Mouse (Mus musculus): ENCODE results near the gene Msl3l2.

The Msl3l2 gene

DNA sequence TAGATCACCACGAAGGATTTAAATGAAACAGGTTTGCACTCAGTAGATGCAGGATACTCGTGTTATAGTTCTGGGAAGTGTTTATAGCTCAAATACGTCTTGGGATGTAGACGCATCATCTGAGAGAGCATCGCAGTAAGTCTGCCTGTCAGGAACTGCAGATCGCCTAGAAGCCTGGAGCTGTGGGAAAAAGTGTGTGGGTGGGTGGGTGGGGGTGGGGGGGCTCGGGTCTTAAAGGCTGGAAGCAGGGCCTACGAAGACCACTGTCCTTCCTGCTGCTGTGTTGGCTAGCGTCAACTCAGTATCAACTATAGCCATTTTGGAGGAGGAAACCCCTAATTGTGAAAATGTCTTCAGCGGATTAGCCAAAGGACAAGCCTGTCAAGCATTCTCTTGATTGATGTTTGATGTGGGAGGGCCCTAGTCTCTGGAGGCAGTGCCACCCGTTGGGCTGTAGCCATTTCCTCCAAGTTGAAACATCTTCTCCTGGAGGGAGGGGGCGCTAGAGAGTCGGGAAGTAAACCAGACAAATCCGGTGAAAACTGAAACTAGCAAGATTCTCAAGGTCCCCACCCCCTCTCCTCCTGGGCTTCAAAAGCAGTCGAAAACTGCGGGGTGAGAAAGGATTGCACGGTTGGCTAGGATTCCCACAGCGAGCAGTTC, at the start of gene Msl3l2:
Gene Msl3l2, plus strand, starts transcription at position 585 of the 663 bp plus-strand sequence.
- DNase-seq (ENCODE audit: low spot score): peak; percentile 91

DNA sequence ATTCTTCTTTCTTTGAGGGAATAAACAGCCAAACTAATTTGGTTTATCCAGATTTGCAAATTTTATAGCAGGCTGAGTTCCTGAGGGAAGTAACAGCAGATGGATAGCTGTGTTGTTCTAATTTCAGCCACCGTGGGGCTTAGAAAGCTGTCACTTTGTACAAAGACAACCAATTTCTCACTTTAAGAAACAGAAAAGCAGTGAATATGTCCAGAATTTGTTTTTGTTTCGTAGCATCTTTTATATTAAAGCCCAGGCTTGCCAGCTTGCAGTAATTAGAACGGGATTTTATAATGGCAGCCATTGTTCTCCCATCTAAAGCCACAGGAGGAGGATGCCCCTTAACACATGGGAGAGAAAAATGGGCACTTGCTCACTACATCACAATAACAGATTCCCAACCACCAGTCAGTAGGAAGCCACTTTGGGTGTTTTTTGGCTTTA, 47.7 kb upstream of the Msl3l2 start:
- DNase-seq (ENCODE audit: low spot score): peak; percentile 40

DNA sequence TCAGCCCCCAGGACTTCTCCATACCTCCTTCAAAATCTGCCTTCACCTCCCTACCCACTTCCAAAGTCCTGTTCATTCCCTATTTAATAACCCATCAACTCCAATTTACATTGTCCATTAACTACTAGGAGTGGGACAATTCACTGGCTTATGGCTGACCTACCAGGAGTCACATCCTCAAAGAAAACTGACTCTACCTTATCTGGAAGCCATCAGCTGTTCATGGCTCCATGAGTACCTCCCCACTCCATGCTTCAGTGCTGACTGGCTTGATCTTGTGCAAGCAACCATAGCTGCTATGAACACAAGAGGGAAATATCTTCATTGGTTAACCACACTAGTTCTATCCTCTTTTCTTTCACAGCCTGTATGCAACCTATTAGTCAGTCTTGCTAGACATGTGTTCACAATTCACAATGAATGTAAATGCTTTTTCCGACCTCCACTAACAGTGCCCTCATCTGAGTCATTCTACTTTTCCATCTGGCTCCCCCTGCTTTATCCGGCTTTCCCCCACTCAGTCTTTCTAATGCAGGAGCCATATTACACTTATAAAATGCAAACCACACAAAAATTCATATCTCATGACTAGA, 45.4 kb upstream of the Msl3l2 start:
- no peak for DNase-seq (ENCODE audit: low spot score)

DNA sequence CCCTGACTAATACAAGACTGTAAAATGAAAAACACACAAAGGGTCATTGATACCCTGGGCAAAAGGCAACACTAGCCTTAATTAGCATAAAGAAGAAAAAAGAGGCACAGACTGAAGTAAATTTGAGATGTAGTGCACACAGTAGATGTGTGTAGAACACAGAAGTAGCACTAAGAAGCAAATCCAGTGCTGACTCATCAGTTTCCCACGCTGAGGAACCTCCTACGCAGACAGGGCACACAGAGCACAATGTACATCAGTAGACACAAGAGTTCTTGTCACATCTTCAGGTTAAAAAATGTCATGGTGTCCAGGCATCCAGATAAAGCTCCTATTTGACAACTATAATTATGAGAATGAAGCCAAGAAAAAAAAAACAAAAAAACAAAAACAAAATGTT, 44.0 kb upstream of the Msl3l2 start:
- no peak for DNase-seq (ENCODE audit: low spot score)

DNA sequence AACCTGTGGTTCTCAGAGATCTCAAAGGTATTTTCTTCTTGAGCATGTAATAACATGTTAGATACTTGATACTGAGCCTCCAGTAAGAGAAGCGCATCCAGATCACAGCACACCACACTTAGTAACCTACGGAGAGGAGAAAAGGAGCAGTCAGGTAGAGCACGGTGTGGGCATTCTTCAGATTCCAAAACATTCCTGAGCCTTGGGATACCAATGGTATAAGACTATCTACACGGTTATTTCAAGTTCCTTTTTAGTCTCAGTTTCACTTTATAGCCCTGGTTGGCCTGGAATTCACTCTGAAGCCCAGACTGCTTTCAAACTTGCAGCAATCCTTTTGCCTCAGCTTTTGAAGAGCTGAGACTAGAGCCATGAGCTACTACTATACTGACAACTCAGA, 17.0 kb upstream of the Msl3l2 start:
- no peak for DNase-seq (ENCODE audit: low spot score)

DNA sequence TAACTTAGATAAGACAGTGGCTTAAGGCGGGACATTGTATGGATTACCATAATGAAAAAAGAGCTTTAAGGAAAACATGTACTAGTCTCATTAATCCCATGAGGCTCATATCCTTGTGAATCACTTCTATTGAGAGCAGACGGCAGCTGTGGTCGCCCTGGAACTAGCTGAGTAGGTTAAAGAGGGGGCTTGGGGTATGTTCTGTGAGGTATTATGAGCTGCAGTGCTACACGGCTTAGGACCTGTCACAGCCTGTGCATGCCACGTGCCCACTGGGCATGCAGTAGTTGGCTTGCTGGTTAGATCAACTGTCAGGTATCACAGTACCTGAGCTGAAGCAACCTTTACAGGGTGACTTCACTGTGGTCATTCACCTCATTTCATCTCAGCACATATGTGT, 12.1 kb upstream of the Msl3l2 start:
- no peak for DNase-seq (ENCODE audit: low spot score)

DNA sequence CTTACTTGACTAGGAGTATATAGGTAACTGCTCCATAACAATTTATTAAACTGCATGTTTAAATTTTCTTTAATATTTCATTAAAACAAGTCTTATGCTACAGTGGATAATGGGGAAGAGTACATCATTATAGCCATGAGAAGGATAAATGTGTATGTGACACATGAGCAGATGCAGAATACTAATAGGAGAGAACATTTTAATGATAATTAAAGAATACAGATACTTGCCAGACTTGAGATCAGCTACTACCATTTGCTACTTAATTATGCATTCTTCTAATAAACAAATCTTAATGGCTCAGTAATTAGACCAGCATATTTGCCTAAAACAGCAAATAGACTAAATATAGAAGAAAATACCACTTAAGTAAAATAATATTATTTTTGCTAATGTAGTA, 10.0 kb upstream of the Msl3l2 start:
- no peak for DNase-seq (ENCODE audit: low spot score)

DNA sequence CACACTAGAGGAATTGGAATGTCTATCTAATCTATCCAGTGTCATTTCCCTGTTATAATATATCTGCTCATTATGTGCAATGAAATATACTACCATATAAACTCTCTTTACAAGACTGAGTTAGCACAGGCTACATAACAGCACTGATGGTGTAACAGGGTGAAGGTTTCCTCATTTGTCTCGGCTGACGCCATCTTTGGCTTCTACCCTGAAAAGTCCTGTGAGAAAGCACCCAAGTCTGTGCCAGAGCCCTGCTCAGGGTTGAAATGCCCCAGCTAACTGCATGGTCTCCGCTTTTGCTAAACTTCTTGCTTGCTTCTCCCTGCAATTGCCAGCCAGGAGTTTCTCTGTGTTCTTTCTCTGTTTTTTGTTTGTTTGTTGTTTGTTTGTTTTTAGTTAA, 7.6 kb upstream of the Msl3l2 start:
- no peak for DNase-seq (ENCODE audit: low spot score)

DNA sequence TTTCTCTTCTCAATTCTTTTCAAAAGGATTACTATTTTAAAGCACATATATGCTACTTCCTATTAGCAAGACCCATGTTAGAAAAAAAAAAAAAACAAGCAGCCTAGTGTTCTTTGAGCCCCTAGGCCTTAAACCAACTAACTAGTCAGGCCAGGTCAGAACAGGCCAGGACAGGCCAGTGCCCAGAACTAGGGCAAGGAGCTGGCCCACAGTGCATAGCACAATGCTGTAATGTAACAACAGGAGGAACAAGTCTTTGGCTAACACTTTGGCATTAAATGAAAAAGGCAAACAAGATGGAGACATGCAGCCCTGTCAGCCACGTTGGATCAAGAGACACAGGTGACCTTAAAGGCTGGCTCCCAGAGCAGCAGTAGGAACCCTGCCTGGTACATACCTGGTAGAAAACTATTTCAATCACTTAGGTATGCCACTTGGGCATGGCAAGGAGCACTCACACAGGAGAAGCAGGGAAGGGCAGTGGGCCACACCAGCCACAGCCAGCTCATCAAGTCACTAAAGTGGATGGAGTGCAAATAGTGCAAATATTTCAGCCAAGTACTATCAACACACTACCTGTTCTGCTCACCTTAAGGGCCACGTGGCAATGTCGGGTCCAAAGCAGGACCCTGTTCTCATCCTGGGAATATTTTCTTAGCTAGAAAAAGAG, 6.9 kb upstream of the Msl3l2 start:
- no peak for DNase-seq (ENCODE audit: low spot score)

DNA sequence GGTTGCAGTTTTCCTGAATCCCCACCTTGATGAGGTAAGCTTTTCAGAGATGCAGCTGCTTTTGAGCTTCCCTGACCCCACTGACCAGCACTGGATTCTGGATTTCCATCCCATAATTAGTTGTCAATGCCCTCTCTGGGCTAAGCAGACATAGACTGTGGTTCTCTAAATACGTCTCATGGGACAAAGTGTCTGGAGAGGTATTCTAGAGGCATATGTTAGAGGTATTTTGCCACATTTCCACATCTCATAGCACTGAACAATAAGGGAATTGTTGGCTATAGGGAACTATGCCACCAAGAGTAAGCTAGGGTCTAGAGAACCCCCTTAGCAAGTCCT, 248 bp downstream of the Msl3l2 start:
- DNase-seq (ENCODE audit: low spot score): no peak

DNA sequence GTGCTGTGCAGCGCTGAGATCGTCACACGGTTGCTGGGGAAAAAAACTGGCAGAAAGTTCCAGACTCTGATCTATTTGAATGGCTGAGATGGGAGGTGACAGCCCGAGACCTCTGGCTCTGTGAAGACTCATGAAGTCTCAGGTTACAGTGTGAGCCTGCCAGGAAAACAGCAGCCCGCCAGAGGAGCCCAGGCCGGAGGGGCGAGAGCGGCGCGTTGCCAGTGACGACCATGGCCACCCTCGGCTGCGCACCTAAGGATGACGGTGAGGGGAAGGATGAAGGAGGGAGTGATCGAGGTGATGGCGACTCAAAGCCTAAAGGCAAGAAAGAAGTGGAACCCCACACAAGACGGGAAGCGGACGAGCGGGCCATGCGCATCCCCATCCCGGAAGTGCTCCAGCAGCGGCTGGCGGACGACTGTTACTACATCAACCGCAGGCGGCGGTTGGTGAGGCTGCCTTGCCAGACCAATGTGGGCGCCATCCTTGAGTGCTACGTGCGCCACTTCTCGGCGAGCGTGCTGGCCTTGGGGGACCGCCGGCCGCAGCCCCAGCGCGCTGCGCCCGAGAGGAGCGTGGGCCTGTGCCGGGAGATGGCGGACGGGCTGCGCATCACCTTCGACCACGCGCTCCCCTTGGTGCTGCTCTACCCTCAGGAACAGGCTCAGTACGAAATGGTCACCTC, 8.4 kb downstream of the Msl3l2 start:
- peak; percentile 56 for DNase-seq (ENCODE audit: low spot score)

DNA sequence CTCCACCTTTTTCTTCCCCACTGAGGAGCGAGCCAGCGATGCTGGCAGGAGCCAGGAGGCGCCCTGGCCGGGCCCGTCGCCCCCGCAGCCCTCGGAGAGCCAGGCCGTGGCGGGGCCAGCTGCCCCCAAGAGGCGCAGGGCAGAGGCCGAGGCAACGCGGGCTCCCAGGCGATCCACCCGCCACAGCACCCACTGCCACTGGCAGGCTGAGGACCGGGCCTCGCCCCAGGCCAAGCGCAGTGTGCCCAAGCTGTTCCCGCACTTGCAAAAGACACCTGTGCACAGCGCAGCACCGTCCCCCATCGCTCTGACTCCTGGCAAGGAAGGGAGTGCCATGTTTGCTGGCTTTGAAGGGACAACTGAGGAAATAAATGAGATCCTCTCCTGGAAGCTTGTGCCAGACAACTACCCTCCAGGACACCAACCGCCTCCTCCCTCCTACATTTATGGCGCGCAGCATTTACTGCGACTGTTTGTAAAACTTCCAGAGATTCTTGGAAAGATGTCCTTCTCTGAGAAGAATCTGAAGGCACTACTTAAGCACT, 9.0 kb downstream of the Msl3l2 start:
- DNase-seq (ENCODE audit: low spot score): no peak

DNA sequence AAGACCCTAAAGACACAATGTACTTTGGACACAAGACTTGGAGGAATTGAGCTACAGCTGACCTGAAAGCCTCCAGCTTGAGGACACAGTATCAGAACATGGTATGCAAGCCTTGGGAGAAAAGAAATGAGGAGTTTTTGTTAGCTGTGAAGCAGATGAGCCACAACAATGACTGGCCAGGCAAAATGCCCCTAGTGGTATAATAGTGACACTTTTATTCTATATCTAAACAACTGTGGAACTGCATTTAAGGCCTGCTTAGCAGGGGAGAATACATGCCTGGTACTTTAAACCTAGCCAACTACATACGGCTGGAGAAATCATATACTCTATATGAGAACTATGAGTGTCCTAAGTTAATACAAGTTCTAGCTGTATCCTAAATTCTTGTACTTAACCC, 20.3 kb downstream of the Msl3l2 start:
- DNase-seq (ENCODE audit: low spot score): no peak

DNA sequence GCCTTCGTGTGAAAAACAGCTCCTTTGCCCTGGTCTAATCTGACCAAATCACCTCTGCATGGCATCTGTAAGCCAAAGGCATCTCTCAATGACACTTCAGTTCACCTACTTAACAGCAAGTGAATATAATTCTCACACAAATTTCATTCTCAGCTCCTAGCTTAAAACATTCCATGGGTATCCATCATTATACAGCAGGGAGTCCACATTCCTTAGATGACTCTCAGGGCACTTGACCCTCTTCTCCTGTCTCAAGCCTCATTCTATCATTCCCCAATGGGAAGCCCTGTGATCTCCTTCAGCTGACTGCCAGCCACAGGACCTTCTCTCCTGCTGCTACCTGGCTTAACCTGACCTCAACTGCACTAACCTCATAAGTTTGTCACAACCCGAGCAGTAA, 22.9 kb downstream of the Msl3l2 start:
- no peak for DNase-seq (ENCODE audit: low spot score)

DNA sequence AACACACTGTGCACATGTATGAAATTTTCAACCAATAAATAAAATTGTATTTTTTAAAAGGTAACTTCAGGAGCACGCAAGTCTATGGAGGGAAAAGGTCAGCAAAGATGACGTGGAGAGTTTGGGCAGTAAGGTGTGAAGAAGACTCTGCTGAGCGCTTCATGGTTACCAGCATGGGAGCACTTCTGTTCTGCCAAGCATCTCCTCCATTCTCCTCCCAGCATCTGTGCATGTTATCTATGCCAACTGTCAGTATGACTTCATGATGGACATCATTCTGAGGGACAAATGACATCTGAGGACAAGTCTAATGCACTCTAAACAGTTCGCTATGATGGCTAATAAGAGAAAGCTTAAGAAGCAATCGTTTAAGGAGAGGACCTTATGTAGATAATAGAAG, 30.5 kb downstream of the Msl3l2 start:
- DNase-seq (ENCODE audit: low spot score): no peak

DNA sequence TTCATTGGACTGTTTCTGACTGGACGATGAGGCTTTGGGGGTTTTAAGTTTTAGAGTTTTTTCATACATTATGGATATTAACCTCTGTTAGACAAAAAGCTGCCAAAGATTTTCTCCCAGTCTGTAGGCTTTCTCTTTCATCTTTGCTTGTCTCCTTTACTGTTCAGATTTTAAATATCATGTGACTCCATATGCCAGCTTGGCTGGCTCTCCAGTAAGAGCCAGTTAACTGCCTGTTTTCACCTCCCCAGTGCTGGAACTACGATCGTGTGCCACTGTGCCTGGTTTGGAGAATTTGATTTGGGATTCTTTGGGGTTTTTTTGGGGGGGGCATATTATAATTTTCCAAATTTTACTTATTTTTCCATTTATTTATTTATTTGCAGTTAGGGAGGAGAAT, 42.2 kb downstream of the Msl3l2 start:
- no peak for DNase-seq (ENCODE audit: low spot score)

DNA sequence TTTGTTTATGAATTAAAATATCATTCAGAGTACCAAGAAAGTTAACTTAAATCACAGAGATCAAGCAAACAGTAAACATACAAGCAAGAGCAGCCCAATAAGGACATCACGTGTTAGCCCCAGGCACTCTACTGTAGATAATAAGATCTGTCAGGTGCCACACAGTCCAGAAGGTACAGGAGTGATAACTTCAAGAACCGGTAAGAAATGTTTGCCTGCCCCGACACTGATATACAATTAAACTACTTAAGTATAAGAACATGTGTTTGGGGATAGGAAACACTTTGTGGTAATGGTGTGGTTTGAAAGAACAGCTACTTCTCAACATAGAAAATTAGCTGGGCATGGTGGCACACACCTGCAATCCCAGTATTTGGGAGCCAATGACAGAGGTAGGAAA, 50.2 kb downstream of the Msl3l2 start:
- DNase-seq (ENCODE audit: low spot score): no peak

DNA sequence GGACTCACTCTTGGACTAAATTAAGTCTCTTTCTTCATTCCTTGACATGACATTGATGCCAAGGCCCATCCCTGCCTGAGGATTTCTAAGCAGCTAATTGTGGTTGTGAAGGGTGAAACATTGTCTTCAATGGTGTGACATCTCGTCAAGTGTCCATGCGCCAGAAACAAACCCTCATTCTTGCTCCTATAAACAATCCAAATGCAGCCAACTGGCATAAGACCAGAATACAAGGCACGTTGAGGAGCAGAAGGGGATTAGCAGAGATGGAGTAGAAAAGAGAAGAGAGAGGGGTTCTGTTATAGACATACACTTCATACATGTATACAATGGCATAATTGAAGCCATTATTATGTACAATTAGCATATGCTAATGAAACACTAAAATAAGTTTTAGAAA, 51.5 kb downstream of the Msl3l2 start:
- no peak for DNase-seq (ENCODE audit: low spot score)

DNA sequence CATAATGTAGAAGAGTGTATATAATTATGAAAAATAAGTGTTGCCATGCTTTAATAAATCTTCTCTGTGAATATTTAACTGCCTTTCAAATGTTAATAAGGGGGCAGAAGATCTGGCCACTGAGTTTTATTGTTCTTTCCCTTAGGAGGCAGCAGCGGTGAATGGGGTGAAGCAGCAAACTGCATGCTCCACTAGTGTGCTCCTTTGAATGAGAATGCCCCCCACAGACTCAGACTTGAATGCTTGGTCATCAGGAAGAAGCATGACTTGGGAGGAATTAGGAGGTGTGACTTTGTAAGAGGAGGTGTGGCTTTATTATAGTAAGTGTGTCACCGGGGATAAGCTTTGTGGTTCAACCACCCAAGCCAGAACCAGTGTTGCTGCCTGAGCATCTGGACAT, 52.0 kb downstream of the Msl3l2 start:
- DNase-seq (ENCODE audit: low spot score): no peak

DNA sequence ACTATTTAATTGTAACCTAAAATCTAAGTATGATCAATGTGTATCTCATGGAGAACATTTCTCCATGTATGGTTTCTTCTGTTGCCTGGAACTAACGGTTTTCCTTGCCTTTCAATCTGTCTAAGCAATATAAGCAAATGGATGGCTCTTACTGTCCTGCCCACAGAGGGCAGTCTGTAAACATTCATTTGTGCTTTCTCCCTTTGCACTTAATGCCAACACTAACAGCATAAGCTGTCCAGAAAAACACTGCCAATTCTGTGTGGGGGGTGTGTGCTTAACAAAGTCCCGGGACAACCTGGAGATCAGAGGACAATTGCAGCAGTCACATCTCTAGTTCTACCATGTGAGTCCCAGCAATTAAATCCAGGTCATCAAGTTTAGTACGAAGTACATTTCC, 57.7 kb downstream of the Msl3l2 start:
- no peak for DNase-seq (ENCODE audit: low spot score)

DNA sequence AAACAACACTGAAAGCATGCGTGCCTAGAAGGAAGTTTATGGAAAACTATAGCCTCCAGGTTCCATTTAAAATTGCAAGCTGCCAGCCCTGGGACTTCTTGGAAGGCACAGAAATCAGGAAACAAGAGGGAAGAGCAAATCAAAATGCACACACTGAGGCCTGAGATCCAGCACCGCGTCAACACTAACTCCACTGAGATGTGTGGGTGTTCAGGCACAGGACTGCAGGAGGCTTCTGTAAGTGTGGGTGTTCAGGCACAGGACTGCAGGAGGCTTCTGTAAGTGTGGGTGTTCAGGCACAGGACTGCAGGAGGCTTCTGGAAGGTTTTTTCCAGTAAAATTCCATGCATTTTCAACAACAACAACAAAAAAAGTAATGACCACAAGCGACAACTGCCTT, 59.0 kb downstream of the Msl3l2 start:
- no peak for DNase-seq (ENCODE audit: low spot score)

Measured in layer of hippocampus, adult 9-10 months (tissue).